Mouse (Mus musculus): ENCODE data around the gene Stox2. TPM values are rescaled to one million over a fixed set of nuclear protein-coding genes. Genes with fewer than 3 reads are reported as not detected.

The Stox2 gene
- polyA plus RNA-seq, 1 experiment from 2014 or later: 24.5 TPM

Other genes starting within 250 kb of the Stox2 start
- gene Trappc11, start 87.1 kb upstream of the Stox2 start, polyA plus RNA-seq (2016; fragmentation: Nextera tagmentation; extraction: Ambion mirVana): 41.4 and 41.6 TPM in 2 replicates
- gene Rwdd4a, start 87.3 kb upstream of the Stox2 start, polyA plus RNA-seq (2016; fragmentation: Nextera tagmentation; extraction: Ambion mirVana): 45.8 and 49.8 TPM in 2 replicates
- 15.7 and 17.8 TPM in 2 replicates for gene Ing2, start 229.2 kb upstream of the Stox2 start, polyA plus RNA-seq (2016; fragmentation: Nextera tagmentation; extraction: Ambion mirVana)

All from limb, embryonic 12.5 days (tissue).